Mouse (Mus musculus) CH12.LX (cell line): ENCODE data around the gene Dusp13. TPM values are rescaled to one million over a fixed set of nuclear protein-coding genes. Genes with fewer than 3 reads are reported as not detected.

Source experiments
- DNase-seq: peaks from one replicate; pipeline ENCODE4 v3.0.0-alpha.2; 2013; ENCODE audit errors: extremely low read depth
- H3K27ac ChIP-seq: 2 replicates; pipeline ENCODE4 v1.5.1; 2012; ENCODE audit warnings: low read depth, mild to moderate bottlenecking, control low read depth, moderate library complexity; ENCODE audit not compliant: insufficient read depth
- H3K27me3 ChIP-seq: replicated peaks from 2 replicates; pipeline ENCODE3; 2012; ENCODE audit warnings: inconsistent platforms
- H3K36me3 ChIP-seq, 2 experiments: replicated peaks in 1 of 2; 2 replicates each; pipeline versions ENCODE3 to v1.6.1; 2012; ENCODE audit warnings: inconsistent platforms in 1 of 2, low read length in 1 of 2, mild to moderate bottlenecking in 1 of 2, mixed read lengths in 1 of 2, moderate library complexity in 1 of 2; ENCODE audit not compliant: control insufficient read depth in 1 of 2, insufficient read depth in 1 of 2
- H3K4me1 ChIP-seq, 2 experiments: 2 replicates each; pipeline ENCODE4 v1.6.1; 2012; ENCODE audit warnings: inconsistent platforms in 1 of 2, moderate library complexity in 1 of 2; ENCODE audit not compliant: insufficient read depth in 2 of 2, control insufficient read depth in 1 of 2
- H3K4me2 ChIP-seq: 2 replicates; pipeline ENCODE4 v1.6.1; 2012; ENCODE audit warnings: low read depth, mild to moderate bottlenecking, control low read depth; ENCODE audit not compliant: poor library complexity, insufficient read depth, severe bottlenecking
- H3K4me3 ChIP-seq, 3 experiments: fragments of 150-350 bp in 1 of 3; sonication (generic) in 1 of 3; replicated peaks in 1 of 3; 2 replicates each; pipeline versions ENCODE3 to v1.5.1; 2011 to 2012; ENCODE audit warnings: low read depth in 2 of 3, low read length in 2 of 3, mild to moderate bottlenecking in 2 of 3, moderate library complexity in 2 of 3, control low read depth in 1 of 3, improper control_type of control experiment in 1 of 3, inconsistent platforms in 1 of 3, mixed read lengths in 1 of 3; ENCODE audit not compliant: poor library complexity in 1 of 3
- H3K79me2 ChIP-seq: replicated peaks from 2 replicates; pipeline ENCODE4 v1.6.1; 2012; ENCODE audit warnings: mild to moderate bottlenecking, moderate library complexity; ENCODE audit not compliant: control insufficient read depth, poor library complexity, insufficient read depth, severe bottlenecking; ENCODE audit errors: extremely low read depth
- H3K9ac ChIP-seq: 2 replicates; pipeline ENCODE4 v1.6.1; 2012; ENCODE audit warnings: low read depth, mild to moderate bottlenecking, control low read depth, moderate library complexity; ENCODE audit not compliant: insufficient read depth
- H3K9me3 ChIP-seq: replicated peaks from 2 replicates; pipeline ENCODE3; 2012; ENCODE audit warnings: low read length, inconsistent platforms, mixed read lengths
- BHLHE40 ChIP-seq: IDR thresholded peaks from 2 replicates; pipeline ENCODE4 v1.6.1; 2011; ENCODE audit warnings: mild to moderate bottlenecking, low read depth, low read length, improper control_type of control experiment
- E2F4 ChIP-seq: IDR thresholded peaks from 2 replicates; pipeline ENCODE4 v1.6.1; 2011; ENCODE audit warnings: low read depth, low read length, improper control_type of control experiment; ENCODE audit not compliant: insufficient replicate concordance
- ELF1 ChIP-seq: IDR thresholded peaks from 2 replicates; pipeline ENCODE4 v1.6.1; 2014; ENCODE audit warnings: low read depth, mild to moderate bottlenecking, inconsistent platforms, low read length, improper control_type of control experiment
- EP300 ChIP-seq: IDR thresholded peaks from 2 replicates; pipeline ENCODE4 v1.6.1; 2011; ENCODE audit warnings: low read length, improper control_type of control experiment
- ETS1 ChIP-seq: conservative IDR thresholded peaks from 2 replicates; pipeline ENCODE4 v1.6.1; 2012; ENCODE audit warnings: low read depth, mild to moderate bottlenecking, inconsistent platforms, low read length, improper control_type of control experiment, moderate library complexity
- HCFC1 ChIP-seq: IDR thresholded peaks from 2 replicates; pipeline ENCODE4 v1.6.1; 2012; ENCODE audit warnings: low read depth, mild to moderate bottlenecking, inconsistent platforms, low read length, improper control_type of control experiment
- IRF4 ChIP-seq: IDR thresholded peaks from 2 replicates; pipeline ENCODE4 v1.6.1; 2014; ENCODE audit warnings: low read depth, mild to moderate bottlenecking, inconsistent platforms, low read length, improper control_type of control experiment
- JUN ChIP-seq: IDR thresholded peaks from 2 replicates; pipeline ENCODE4 v1.6.1; 2011; ENCODE audit warnings: low read depth, mild to moderate bottlenecking, low read length, improper control_type of control experiment, moderate library complexity; ENCODE audit not compliant: insufficient read depth
- JUND ChIP-seq: conservative IDR thresholded peaks from 2 replicates; pipeline ENCODE4 v1.6.1; 2011; ENCODE audit warnings: low read depth, low read length, improper control_type of control experiment
- MAFK ChIP-seq: IDR thresholded peaks from 2 replicates; pipeline ENCODE4 v1.6.1; 2011; ENCODE audit warnings: low read length, improper control_type of control experiment; ENCODE audit not compliant: insufficient replicate concordance
- MAX ChIP-seq: IDR thresholded peaks from 2 replicates; pipeline ENCODE4 v1.6.1; 2011; ENCODE audit warnings: low read length, improper control_type of control experiment
- MXI1 ChIP-seq: IDR thresholded peaks from 2 replicates; pipeline ENCODE4 v1.6.1; 2011; ENCODE audit warnings: mild to moderate bottlenecking, low read depth, low read length, improper control_type of control experiment
- MYC ChIP-seq: IDR thresholded peaks from 2 replicates; pipeline ENCODE4 v1.6.1; 2011; ENCODE audit warnings: low read depth, mild to moderate bottlenecking, improper control_type of control experiment, low read length
- NELFE ChIP-seq: IDR thresholded peaks from 2 replicates; pipeline ENCODE4 v1.6.1; 2011; ENCODE audit warnings: low read depth, low read length, improper control_type of control experiment
- POLR2AphosphoS2 ChIP-seq: IDR thresholded peaks from 2 replicates; pipeline ENCODE4 v1.6.1; 2011; ENCODE audit warnings: low read depth, low read length, improper control_type of control experiment
- RCOR1 ChIP-seq: conservative IDR thresholded peaks from 2 replicates; pipeline ENCODE4 v1.6.1; 2012; ENCODE audit warnings: low read depth, mild to moderate bottlenecking, inconsistent platforms, low read length, improper control_type of control experiment
- TBP ChIP-seq: conservative IDR thresholded peaks from 2 replicates; pipeline ENCODE4 v1.6.1; 2011; ENCODE audit warnings: low read depth, low read length, improper control_type of control experiment
- UBTF ChIP-seq: IDR thresholded peaks from 2 replicates; pipeline ENCODE4 v1.6.1; 2012; ENCODE audit warnings: low read depth, mild to moderate bottlenecking, inconsistent platforms, low read length, improper control_type of control experiment, moderate library complexity
- ZKSCAN1 ChIP-seq: IDR thresholded peaks from 2 replicates; pipeline ENCODE4 v1.6.1; 2012; ENCODE audit warnings: low read depth, inconsistent platforms, low read length, improper control_type of control experiment, borderline replicate concordance
- ZNF384 ChIP-seq: IDR thresholded peaks from 2 replicates; pipeline ENCODE4 v1.6.1; 2012; ENCODE audit warnings: low read depth, low read length, improper control_type of control experiment, inconsistent platforms
- dilution Hi-C: fragments of 300-500 bp; cut with MboI; formaldehyde crosslinking; loops from 2 replicates; pipeline ENCODE4 v1.14.3; 2020; ENCODE audit warnings: low sequenced_read_pairs; ENCODE audit not compliant: extremely low pct_unique_long_range_greater_than_20kb, extremely low pct_ligation_motif_present
- in situ Hi-C: fragments of 300-500 bp; cut with MboI; formaldehyde crosslinking; loops from 3 replicates; pipeline ENCODE4 v1.14.3; 2019; ENCODE audit warnings: low sequenced_read_pairs, low pct_ligation_motif_present, low pct_unique_long_range_greater_than_20kb, mixed read lengths
- polyA plus RNA-seq: library from polyadenylated mRNA; unstranded; fragments of >175 nt; gene quantifications from 2 replicates; pipeline ENCODE4 v1.2.1, GENCODE M21; 2012; ENCODE audit warnings: low read depth; ENCODE audit not compliant: insufficient read length
- total RNA-seq, 2 experiments: library from RNA; depleted of rRNA; stranded (reverse); fragments of 300-350 nt in 1 of 2; fragments of >200 nt in 1 of 2; gene quantifications; 2 replicates each; pipeline ENCODE4 v1.2.3; 2012 to 2014

The Dusp13 gene
- total and polyA plus RNA-seq, 3 experiments, result 0.34 TPM; not detected in 2

DNA sequence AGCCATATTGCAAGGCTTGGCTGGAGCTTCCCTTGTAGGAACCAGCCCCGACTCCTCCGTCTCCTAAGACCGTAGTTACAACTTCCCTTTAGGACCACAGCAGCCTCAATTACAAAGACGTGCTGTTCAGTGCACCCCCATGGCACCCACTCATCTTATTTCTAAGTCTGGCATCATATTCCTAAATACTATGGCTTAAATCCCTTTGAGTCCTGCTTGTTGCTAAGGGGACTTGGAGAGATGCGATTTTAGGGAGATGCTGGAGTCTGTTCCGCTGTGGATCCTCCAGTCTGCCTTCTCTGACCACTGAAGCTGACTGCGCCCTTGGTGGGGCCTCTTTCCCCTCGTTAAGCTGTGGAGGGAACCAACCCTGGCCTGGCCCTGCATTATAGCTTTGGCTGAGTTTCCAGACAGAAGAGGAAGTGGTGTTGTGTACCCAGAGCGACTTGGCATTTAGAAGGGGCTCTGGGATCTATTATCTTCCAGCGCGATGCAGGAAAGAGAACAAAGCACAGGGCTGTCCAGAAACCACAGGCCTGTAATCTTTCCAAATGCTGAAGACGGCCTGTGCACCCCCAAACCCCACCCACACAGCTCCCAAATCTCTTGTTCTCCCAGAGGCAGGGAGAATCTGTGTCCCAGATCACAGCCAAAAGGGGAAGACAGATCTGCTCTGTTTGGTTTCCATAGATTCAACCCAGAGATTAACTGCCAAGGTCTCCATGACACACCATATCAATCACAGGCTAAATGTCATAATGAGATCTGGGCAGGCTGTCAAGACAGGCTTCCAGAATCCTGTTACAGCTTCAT is 44.0 kb downstream of the Dusp13 start:
- no peaks in the 10 kb centered on the region for H3K79me2 ChIP-seq
- H3K9ac ChIP-seq, result no peak overlapping the region
- H3K4me2 ChIP-seq, result no peak overlapping the region
- H3K27ac ChIP-seq, result no peak overlapping the region
- peaks cover 2 to 9% of the 10 kb centered on the region in 2 experiments; a peak in 2 of 4 replicates for H3K4me1 ChIP-seq
- in situ Hi-C loops (no loop called here), dilution Hi-C loops (no loop called here)
- no peak for DNase-seq
- no peaks in the 10 kb centered on the region for H3K9me3 ChIP-seq
- no peaks in the 10 kb centered on the region for H3K36me3 ChIP-seq
- no peaks in the 10 kb centered on the region for H3K27me3 ChIP-seq
- TF ChIP-seq MAFK, result no peak
- TF ChIP-seq TBP, result no peak
- no peak for TF ChIP-seq JUND
- TF ChIP-seq ZKSCAN1, result no peak
- no peak for TF ChIP-seq E2F4
- no peak for TF ChIP-seq MAX
- TF ChIP-seq JUN, result no peak
- no peak for TF ChIP-seq ETS1
- TF ChIP-seq ZNF384, result no peak
- TF ChIP-seq IRF4, result no peak
- no peak for TF ChIP-seq RCOR1
- no peak for TF ChIP-seq MXI1
- no peak for TF ChIP-seq HCFC1
- no peak for TF ChIP-seq BHLHE40
- TF ChIP-seq ELF1, result no peak
- no peak for TF ChIP-seq UBTF
- no peak overlapping the region for H3K4me3 ChIP-seq

- no peak overlapping the region for H3K4me2 ChIP-seq
- no peaks in the 10 kb centered on the region for H3K9me3 ChIP-seq
- H3K27me3 ChIP-seq, result no peaks in the 10 kb centered on the region
- no peak overlapping the region for H3K4me3 ChIP-seq
- DNase-seq, result no peak
- peaks cover 2 to 9% of the 10 kb centered on the region in 2 experiments; a peak in 2 of 4 replicates for H3K4me1 ChIP-seq
- in situ Hi-C loops (no loop called here), dilution Hi-C loops (no loop called here)
- H3K9ac ChIP-seq, result no peak overlapping the region
- H3K27ac ChIP-seq, result no peak overlapping the region
- no peak for TF ChIP-seq MXI1
- TF ChIP-seq EP300, result no peak
- TF ChIP-seq MYC, result no peak
- TF ChIP-seq MAFK, result no peak
- no peak for TF ChIP-seq POLR2AphosphoS2
- TF ChIP-seq NELFE, result no peak
- no peak for TF ChIP-seq BHLHE40
- no peaks in the 10 kb centered on the region for H3K36me3 ChIP-seq
- no peaks in the 10 kb centered on the region for H3K79me2 ChIP-seq
Observed at GRCm38 (mm10) chr14:21705462-21705861, 45.5 kb downstream of the Dusp13 start.
